Mouse (Mus musculus): ENCODE results near the gene Sept9.

- TF ChIP-seq CTCF (IDR thresholded peaks at IDR 0.05; ENCODE audit: low read depth), result no peak
- TF ChIP-seq EP300 (IDR thresholded peaks at IDR 0.05; ENCODE audit: low read depth), result no peak
These were observed 203.6 kb downstream of the Sept9 start for GRCm38 (mm10) chr11:117403073-117403472.
